Mouse (Mus musculus) cerebral cortex, adult 2 months (tissue): Measurements from ENCODE around the gene Tnnt1.

ENCODE experiments used
- WGBS: fragments of 180-500 bp; shearing (Covaris S2); methylation state at CpG from one replicate; pipeline ENCODE4 v1.1.7; 2018; 5-methylcytosine and 5-hydroxymethylcytosine counted together

The Tnnt1 gene

DNA sequence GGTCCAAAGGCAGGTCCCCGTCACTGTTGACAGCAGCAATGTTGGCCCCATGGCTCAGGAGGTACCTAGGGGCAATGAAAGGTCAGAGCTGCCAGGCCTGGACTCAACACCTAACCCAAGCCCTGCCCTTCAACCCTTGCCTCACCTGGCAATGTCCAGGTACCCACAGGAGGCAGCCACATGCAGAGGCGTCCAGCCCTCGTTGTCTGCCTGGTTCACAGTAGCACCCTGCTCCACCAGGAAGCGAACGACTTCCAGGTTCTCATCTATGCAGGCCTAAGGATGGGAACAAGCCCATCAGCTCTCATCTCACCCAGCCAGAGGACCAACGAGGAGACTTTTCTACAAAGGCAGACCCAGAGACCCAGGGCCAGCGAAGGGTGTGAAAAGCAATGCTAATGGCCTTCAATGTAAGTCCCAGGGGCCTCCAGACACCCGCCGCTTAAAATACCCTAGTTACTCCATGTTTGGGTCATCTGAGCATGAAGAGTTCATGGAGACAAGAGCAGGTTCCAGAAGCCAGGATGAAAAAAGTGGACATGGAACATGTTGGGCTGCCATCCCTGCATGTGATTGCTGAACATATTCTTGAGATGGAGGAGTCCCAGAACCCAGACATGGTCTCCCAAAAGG lies 18.8 kb downstream of the Tnnt1 start:
- WGBS, result 89% methylated on average over 9 of the region's 9 CpGs

DNA sequence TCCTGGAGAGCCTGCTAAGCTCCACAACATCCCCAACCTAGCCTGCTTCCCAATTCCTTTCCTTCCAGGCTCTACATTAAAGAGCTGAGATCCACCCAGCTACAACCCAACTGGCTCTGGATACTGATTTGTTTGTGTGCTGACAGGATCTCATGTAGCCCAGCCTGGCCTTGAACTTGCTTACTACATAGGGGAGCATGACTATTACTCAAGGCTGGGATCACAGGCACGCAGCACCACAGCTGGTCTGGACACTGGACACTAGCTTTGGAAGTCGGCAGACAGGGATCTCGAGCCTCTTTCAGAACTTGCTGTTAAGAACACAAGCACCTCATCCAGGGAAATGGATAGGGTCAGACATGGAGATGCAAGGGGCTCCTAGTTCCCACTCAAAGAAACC lies 19.7 kb downstream of the Tnnt1 start:
- WGBS, result 96% methylated on average over 3 of the region's 3 CpGs

DNA sequence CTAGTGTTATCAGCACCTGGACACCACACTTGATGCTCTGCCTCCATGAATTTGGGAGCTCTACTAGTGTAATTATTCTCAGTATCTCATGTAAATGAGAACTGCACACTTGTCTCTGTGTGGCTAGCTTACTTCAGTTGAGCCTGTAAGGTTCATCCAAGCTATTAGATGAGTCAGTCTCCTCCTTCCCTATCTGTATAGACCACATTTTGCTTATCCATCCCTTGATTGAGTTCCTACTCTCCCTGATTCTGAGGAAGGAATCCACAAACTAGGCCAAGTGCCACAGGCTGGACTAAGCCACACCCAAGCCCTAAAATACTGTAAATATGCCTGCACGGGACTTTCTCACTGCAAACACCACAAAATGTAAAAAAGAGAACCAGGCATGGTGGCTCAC lies 22.2 kb downstream of the Tnnt1 start:
- 53% methylated on average over 1 of the region's 1 CpGs for WGBS

DNA sequence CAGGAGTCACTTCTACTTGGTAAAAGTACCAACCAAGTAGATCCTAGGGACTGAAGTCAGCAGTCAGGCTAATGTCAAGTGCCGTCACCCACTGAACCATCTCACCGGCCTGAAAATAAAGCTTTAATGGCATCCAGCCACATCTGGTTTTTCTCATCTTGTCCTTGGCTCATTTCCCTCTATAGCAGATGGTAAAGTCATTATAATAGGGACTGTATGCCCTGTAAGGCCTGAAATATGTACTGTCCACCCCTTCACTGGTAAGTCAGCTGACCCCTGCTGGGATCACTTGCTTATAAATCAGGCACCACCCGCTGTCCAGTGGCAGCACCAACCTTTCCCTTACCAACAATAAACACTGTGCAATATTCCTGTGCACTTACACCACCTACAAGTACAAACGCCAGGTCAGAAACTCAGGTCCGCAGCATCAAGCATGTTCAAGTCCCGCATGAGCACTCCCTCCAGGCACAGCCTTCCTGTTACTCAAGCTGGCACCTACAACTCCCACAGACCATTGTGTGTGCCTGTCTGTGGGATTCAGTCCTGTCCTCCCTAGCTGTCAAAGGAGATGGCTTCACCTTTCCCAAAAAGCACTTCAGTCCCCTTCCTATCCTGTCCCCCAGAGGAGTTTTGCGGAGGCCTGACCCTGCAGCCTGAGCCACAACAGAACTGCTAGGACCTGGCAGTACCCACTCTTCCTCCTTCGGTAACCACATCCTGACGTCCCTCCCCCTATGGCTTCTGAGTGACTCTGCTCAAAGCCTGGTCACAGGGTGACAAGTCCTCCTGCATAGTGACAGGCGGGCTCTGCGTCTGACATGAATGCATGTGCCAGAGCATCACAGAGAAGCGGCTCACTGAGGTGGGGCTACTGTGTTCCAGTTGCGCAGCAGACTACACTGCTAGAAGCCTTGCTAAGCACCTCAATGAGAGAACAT lies 23.6 kb downstream of the Tnnt1 start:
- 76% methylated on average over 13 of the region's 13 CpGs for WGBS

DNA sequence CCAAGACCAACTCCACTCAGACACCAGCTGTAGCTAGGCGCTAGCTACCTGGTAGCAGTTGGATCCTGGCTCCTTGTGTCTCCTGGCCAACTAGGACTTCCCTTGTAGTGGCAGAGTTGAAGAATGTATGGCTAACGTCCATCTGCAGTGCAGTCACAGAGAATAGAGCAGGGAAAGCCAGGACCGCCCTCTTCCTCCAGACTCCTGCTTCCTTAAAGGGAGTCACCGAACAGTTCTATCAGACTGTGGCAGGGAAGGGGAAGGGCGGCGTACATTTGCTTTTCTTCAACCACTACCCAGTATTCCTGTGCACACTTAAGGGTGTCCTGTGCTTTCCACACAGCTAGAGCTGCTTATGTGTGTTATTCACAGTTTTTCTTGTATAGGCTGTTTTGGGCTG lies 24.9 kb downstream of the Tnnt1 start:
- WGBS, result 63% methylated on average over 6 of the region's 6 CpGs

DNA sequence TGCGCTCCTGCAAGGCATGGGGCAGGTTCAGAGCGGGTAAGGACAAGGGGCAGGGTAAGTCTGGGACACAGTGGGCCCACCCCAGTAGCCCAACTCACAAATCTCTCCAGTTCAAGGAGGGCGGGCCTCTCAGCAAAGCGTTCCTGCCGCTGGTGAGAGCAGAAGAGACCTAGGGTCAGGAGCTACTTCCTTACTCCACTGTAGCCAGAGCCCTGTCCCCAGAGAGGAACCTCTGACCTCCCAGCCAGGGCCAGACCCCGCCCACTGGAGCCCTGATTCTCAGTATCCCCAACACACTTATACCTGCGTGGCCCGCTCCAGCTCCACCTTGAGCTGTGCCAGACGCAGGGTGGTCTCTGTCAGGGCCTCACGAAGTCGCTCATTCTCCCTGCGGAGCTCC lies 33.9 kb downstream of the Tnnt1 start:
- 89% methylated on average over 12 of the region's 12 CpGs for whole genome bisulfite sequencing

DNA sequence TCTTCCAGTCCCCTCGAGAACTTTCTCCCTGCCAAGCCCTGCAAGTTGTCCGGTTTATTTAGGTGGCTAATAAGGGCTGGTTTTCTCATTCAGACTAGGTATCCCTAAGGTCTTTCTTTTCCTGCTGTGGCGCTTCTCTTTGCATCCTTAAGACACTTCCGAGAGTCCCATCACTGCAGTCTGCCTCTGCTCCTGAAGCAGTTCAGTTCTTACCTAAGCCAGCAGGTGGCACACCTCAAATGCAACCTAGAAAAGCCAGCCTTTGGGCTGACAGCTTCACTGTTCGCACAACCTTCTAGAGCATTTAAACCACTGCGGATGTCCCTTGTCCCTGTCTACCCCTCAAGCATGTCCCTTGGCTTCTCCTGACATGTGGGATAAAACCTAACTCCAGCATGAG lies 36.5 kb downstream of the Tnnt1 start:
- 33% methylated on average over 6 of the region's 6 CpGs for WGBS

DNA sequence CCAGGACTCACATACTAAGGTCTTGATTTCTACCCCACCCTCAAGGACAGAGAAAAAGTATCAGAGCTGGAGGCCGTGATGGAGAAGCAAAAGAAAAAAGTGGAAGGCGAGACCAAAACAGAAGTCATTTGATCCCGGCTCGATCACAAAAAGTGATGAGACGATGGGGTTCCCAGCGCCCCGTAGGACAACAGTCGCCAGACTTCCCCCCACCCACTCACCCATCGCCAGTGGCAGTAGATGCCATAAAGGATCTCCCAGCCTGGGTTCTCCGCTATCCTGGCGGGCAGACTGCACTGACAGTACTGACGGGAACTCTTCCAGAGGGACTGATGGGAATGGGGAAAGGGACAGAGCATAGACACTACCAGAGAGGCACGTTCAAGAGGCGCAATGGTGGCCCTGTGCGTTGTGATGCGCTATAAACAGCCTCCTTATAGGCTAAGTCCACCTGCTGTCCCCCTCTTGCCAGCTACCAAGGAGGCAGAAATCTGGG lies 37.3 kb downstream of the Tnnt1 start:
- 8% methylated on average over 16 of the region's 16 CpGs for WGBS

DNA sequence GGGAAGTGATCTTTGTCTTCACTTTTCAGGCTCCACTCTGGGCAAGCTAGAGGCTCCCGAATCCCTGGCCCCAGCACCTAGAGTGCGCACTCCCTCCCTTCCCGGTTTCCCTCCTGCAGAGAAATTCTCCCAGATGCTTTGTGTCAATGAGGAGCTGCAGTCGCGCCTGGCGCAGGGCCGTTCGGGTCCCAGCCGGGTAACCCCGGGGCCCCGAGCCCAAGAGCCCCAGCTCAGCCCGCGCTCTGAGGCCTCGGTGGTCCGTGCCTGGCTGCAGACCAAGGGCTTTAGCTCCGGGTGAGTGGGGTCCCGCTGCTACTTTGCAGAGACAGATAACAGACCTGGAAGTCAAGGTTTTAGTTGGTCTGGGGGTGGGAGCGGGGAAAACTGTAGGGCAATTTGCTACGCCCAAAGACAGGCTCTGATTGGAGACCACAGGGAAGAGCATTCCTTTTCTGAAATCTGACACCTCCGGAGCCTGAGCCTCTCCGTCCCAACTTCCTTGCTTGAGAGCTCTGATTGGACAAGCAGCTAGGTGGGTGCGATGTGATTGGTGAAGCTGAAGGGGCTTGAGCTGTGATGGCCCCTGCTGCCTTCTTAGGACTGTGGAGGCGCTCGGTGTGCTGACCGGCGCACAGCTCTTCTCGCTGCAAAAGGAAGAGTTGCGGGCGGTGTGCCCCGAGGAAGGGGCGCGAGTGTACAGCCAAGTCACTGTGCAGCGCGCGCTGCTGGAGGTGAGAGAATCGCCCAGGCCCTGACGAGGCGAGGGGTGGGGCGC lies 38.0 kb downstream of the Tnnt1 start:
- WGBS, result 5% methylated on average over 39 of the region's 39 CpGs

DNA sequence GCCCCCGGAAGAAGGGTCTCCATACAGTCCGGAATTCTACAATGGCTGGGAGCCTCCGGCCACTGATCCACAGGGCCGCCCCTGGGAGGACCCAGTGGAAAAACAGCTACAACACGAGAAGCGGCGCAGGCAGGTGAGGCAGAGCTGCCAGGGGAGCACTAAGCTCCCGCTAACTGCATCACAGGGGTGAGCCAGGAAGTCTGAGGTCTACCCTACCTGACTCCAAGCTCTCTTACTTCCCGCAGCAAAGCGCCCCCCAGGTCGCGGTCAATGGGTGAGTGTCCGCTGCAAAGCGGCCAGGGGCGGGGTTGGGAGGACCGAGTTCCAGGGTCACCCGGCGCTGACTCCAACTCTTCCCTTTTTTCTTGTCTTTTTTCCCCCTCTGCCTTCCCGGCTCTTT lies 42.2 kb downstream of the Tnnt1 start:
- 23% methylated on average over 19 of the region's 19 CpGs for WGBS

DNA sequence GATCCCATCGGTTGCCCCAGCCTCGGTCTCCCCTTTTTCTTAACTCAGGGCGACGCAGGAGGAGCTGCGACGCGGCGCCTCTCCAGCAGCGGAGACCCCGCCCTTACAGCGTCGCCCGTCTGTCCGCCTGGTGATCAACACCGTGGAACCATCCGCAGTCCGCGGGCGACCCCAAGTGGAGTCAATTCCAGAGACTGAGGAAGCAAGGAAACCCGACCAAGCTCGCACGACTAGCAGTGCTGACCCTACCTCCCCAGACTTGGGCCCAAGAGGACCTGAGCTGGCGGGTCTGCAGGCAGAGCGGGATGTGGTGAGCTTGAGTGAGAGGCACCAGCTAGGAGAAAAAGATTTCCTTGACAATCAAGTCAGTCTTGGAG lies 45.0 kb downstream of the Tnnt1 start:
- 1% methylated on average over 24 of the region's 24 CpGs for WGBS

DNA sequence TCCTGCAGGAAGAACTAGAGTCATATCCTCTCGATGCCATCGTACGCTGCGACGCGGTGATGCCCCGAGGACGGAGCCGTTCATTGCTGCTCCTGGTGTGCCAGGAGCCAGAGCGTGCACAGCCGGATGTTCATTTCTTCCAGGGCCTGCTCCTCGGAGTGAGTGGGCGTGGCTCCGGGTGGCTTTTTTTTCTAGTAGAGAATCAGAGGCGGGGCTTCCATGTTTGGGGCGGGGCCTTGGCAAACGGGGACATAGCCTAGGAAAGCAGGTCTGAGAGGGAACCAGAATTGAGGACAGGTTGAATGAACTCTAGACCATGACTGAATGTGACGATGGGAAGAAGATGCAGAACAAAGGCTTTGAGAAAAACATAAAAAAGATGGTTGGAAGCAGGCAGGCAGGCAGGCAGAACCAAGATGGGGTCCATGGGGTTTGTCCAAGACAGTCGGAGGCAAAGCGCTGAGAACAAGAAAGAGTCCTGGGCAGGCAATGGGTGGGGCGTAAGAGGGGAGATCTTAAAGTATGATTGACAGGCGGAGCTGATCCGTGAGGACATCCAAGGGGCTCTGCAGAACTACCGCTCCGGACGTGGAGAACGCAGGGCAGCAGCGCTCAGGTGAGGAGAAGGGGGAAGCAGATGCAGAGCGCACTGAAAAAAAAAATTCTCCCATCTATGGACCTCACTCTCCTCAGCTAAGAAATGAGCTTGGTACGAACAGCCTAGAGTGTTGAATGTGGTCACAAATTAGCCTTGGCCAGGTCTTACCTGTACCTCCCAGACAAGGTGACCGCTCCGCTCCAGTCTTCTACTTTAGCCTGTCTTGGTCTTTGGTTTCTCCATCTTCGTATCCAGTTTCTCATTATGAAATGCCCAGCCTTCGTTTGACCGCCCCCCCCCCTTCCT lies 45.7 kb downstream of the Tnnt1 start:
- 3% methylated on average over 35 of the region's 35 CpGs for WGBS

DNA sequence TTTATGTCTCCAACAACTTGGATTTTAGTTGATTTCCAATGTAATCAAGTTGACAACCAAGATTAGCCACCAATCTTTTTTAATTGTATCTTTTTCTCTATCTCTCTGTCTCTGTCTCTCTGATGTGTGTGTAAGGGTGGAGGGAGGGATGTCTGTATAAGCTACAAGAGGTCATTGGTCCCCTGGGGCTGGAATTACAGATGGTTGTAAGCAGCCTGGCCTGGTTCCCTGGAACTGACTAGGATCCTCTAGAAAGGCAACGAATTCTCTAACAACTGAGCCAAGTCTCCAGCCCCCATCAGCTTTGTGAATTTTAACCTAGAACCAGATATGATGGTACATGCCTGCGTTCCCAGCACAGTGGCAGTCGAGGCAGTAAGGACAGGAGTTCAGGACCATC lies 48.4 kb downstream of the Tnnt1 start:
- WGBS, result 68% methylated on average over 3 of the region's 3 CpGs

DNA sequence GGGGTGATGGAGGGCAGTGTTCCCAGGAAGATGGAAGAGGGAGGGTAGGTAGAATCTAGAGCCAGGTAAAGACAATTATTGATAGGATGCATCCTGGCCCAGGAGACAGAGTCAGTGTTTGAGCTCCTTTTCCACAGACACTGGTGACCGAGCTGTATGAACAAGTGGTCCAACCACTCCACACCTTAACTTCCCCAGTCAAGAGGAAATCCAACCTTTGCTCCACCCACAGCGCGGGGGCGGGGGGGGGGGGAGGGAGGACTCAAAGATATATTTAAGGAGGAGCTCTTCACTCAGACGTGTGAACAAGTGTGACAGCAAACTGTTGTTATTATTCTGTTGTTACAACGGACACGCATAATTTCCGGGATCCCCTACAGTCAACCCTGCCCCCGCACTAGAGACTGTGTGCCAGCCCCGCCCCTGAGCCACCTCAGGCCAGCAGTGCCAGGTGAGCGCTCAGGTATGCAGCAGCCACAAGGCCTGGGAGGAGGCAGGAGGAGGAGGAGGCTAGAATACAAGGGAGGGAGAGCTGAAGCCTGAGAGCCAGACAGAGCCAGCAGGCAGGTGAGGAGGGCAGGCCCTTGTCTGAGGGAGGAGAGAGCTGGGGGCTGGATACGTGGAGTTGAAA lies 51.9 kb downstream of the Tnnt1 start:
- WGBS, result 26% methylated on average over 12 of the region's 12 CpGs

DNA sequence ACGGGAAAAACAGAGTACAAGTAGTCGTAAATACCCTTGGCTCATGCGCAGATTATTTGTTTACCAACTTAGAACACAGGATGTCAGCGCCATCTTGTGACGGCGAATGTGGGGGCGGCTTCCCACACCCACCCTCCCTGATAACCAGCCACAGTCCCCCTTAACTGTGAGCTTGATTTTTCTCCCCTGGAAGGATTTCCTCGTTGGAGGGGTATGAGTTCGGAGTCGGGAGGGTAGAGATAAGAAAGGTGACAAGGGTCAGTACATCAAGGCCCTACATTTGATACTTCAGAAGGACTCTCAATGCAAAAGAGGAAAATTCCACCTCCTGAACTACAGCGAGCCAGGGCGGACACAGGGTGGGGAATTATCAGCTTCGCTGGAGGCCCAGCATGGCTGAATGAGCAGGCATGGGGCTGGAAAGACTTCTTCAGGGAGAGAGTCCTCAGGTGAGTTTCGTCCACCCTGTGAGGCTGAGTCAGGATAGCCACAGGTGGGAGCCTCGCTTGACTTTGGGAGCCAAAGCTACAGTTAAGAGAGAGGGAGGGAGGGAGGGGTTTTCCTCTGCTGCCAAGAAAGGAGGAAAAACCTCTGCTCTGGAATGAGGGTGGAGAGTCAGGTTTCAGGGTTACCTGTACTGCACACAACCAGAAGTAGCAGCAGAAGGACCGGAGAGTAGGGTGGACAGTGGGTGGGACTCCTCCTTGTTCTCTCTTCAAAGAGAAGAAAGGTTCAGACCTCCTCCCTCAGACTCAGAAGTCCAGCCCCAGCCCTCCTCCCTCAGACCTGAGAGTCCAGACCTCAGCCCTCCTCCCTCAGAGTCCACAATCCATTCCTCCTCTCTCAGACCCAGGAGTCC lies 55.4 kb downstream of the Tnnt1 start, which contains the start of gene Eps8l1:
Gene Eps8l1 (plus strand): TSS at position 99 of the 859 bp plus-strand sequence.
- WGBS, result 83% methylated on average over 15 of the region's 16 CpGs
